Mouse (Mus musculus) heart, embryonic 11.5 days (tissue): ENCODE results near the gene Zbtb8a. TPM values are rescaled to one million over a fixed set of nuclear protein-coding genes. Genes with fewer than 3 reads are reported as not detected.
A peak's percentile ranks its signal among the peaks of the same experiment; 100 is the strongest.

Experiments used
- ATAC-seq: fragments of 200-750 bp; cut with Nextera tagmentation; replicated peaks from 2 replicates; pipeline ENCODE4 v1.8.0; 2017; ENCODE audit warnings: moderate library complexity; ENCODE audit not compliant: insufficient number of reproducible peaks, low FRiP score, low TSS enrichment
- H3K27ac ChIP-seq: fragments of 300-500 bp; sonication (generic); 2 replicates; pipeline ENCODE4 v1.5.1; 2014; ENCODE audit warnings: mild to moderate bottlenecking, low read depth, low read length
- H3K27me3 ChIP-seq: fragments of 300-500 bp; sonication (generic); 2 replicates; pipeline ENCODE4 v1.6.1; 2014; ENCODE audit warnings: mild to moderate bottlenecking, low read length, mixed read lengths; ENCODE audit not compliant: control insufficient read depth, insufficient read depth
- H3K36me3 ChIP-seq: fragments of 300-500 bp; sonication (generic); 2 replicates; pipeline ENCODE4 v1.6.1; 2014; ENCODE audit warnings: mild to moderate bottlenecking, low read length, moderate library complexity, mixed read lengths; ENCODE audit not compliant: control insufficient read depth, insufficient read depth
- H3K4me1 ChIP-seq: fragments of 300-500 bp; sonication (generic); 2 replicates; pipeline ENCODE4 v1.6.1; 2014; ENCODE audit warnings: low read length; ENCODE audit not compliant: control insufficient read depth, insufficient read depth
- H3K4me2 ChIP-seq: fragments of 300-500 bp; sonication (generic); 2 replicates; pipeline ENCODE4 v1.6.1; 2014; ENCODE audit warnings: mild to moderate bottlenecking, moderate library complexity
- H3K4me3 ChIP-seq: fragments of 300-500 bp; sonication (generic); 2 replicates; pipeline ENCODE4 v1.5.1; 2014; ENCODE audit warnings: low read depth, low read length
- H3K9ac ChIP-seq: fragments of 300-500 bp; sonication (generic); 2 replicates; pipeline ENCODE4 v1.6.1; 2014; ENCODE audit warnings: mild to moderate bottlenecking, low read depth, low read length, moderate library complexity
- H3K9me3 ChIP-seq: fragments of 300-500 bp; sonication (generic); replicated peaks from 2 replicates; pipeline ENCODE4 v1.6.1; 2016; ENCODE audit warnings: low read length; ENCODE audit not compliant: control insufficient read depth
- WGBS: fragments of 180-500 bp; shearing (Covaris S2); extraction: QIAGEN DNeasy Blood & Tissue Kit; methylation state at CpG from one replicate; pipeline ENCODE4 v1.1.7; 2014; ENCODE audit not compliant: insufficient replicate concordance; 5-methylcytosine and 5-hydroxymethylcytosine counted together
- polyA plus RNA-seq: library from polyadenylated mRNA; unstranded; fragments of >200 nt; fragmentation: Nextera tagmentation; extraction: Ambion mirVana; gene quantifications from 2 replicates; pipeline ENCODE4 v1.2.1, GENCODE M21; 2014

Gene Zbtb8a
- polyA plus RNA-seq, 1 experiment from 2014 or later, result 7.9 TPM

DNA sequence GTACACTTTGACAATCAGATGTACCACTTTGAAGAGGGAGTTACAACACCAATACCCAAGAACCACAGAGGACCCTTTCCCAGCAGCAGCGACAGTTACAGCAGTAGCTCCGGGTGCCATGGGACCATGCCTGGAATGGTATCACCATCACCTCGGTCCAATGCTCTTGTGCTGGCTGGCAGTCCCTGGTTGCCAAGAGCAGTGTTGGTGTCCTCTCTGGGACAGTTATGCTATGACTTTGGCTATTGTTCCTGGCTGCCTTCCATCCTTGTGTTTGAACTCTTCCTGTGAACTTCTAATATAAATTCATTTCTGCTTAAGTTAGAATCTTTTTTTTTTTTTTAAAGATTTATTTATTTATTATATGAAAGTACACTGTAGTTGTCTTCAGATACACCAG, 5.7 kb upstream of the Zbtb8a start:
- no peak for ATAC-seq
- Histone ChIP-seq H3K4me2 (no peak overlapping the region), H3K9ac (no peak overlapping the region), H3K27me3 (no peaks in the 10 kb centered on the region), H3K9me3 (no peaks in the 10 kb centered on the region), H3K4me1 (no peaks in the 10 kb centered on the region), H3K4me3 (no peak overlapping the region), H3K36me3 (no peaks in the 10 kb centered on the region), H3K27ac (no peak overlapping the region)
- WGBS, result 81% methylated on average over 3 of the region's 3 CpGs

DNA sequence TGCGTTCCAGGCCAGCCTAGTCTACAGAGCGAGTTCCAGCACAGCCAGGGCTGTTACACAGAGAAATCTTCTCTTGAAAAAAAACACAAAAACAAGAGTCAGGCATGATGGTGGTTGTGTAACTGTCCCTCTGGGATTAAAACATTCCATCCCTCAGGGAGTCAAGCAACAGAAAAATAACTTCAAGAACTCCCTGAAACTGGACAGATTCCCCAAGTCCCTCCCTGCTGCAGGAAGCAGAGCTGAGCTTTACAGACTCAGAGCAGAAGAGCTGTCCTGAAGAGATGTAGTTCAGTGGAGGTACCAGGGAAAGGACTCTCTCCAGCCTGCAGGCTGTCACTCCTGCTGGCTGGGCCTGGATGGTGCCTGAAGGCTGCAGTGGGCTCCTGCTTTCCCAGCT, 4.6 kb upstream of the Zbtb8a start:
- Histone ChIP-seq H3K27me3 (no peaks in the 10 kb centered on the region), H3K4me1 (no peaks in the 10 kb centered on the region), H3K36me3 (no peaks in the 10 kb centered on the region), H3K4me3 (no peak overlapping the region), H3K9ac (no peak overlapping the region), H3K9me3 (no peaks in the 10 kb centered on the region), H3K27ac (no peak overlapping the region), H3K4me2 (no peak overlapping the region)
- no peak for ATAC-seq
- WGBS, result 83% methylated on average over 2 of the region's 2 CpGs

DNA sequence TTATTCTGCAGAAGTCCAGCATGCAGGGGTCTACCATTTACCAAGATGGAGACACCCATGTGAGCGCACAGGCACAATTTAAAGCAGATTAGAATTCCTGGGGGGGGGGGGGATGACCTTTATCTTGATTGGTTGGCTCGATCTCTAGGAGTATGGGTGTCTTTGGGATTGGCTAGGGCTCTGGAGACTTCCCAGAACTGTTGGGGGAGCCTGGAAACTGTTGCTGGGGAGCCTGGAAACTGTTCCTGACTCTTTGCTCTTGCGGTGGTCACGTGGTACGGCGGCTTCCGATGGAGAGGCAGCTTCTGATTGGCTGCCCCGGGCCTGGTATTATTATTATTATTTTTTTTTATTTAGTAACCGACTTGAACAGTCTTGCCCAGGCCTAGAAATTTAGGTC, 4.1 kb upstream of the Zbtb8a start:
- Histone ChIP-seq H3K27ac (no peak overlapping the region), H3K36me3 (no peaks in the 10 kb centered on the region), H3K9me3 (no peaks in the 10 kb centered on the region), H3K9ac (no peak overlapping the region), H3K4me2 (no peak overlapping the region), H3K4me3 (no peak overlapping the region), H3K4me1 (no peaks in the 10 kb centered on the region), H3K27me3 (no peaks in the 10 kb centered on the region)
- no peak for ATAC-seq
- 84% methylated on average over 9 of the region's 9 CpGs for WGBS

DNA sequence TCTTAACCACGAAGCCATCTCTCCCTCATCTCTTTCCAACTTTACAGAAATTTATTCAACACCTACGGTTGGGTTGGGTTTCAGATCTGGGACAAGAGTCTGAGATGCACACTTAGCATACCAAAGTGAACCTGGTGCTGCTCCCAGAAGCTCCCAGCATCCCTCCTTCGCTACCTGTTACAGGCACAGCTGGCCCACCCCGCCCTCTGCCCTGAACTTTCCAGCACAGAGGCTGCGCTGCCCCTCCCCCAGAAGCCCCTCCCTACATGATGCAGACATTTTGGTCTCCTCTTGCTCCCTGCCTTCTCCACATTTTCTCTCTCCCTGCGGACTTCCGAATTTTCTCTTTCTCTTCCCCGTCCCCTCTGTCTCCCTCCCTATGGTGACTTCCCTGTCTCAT, 3.2 kb upstream of the Zbtb8a start:
- Histone ChIP-seq H3K4me1 (no peaks in the 10 kb centered on the region), H3K4me2 (no peak overlapping the region), H3K9ac (no peak overlapping the region), H3K27me3 (no peaks in the 10 kb centered on the region), H3K9me3 (no peaks in the 10 kb centered on the region), H3K4me3 (no peak overlapping the region), H3K27ac (no peak overlapping the region), H3K36me3 (no peaks in the 10 kb centered on the region)
- ATAC-seq, result no peak
- 68% methylated on average over 8 of the region's 8 CpGs for WGBS

DNA sequence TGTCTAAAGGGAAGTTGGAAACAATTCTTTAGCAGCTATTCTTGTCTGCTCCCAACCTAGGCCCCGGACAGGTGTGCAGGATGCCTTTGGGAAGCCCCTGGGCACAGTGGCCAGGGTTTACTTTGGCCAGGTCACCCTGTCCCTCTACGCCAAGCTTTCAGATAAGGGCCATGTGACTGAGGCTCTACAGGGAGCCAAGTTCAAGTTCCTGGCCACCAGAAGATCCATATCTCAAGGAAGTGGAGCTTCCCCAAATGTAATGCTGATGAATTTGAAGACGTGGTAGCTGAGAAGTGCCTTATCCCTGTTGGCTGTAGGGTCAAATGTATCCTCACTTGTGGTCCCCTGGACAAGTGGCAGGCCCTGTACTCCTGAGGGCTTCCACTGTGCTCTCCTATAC, 1.9 kb upstream of the Zbtb8a start:
- Histone ChIP-seq H3K4me1 (no peaks in the 10 kb centered on the region), H3K27me3 (no peaks in the 10 kb centered on the region)
- WGBS, result 73% methylated on average over 3 of the region's 3 CpGs

DNA sequence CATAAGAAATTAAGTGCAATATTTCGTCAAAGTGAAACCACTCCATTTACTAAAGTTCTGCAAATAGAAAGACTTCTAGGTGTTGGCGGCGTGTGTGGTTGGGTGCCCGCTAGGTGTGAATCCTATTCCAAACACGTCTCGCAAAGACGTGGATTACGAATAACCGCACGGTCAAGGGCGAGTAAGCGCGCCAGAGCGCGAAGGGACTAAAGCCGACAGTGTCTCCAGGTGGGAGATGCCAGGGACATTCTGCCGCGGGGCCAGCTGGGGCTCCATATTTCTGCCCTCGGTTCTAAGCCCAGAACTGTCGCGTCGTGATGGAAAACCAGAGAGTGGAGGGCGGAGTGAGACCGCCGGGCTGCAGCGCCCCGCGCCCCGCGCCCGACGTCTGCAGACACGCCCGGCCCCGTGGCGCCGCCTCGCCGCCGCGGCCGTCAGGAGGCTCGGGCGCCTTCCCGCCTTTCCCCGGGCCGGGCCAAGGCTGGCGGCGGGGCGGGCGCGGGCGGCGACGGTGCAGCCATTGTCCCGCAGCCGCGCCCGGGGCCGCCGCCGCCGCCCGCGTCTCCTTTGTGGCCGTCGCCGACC, 863 bp downstream of the Zbtb8a start:
- peak; percentile 57; the same call in 1 of the 2 replicates for ATAC-seq
- WGBS, result under 1% methylated on average over 57 of the region's 68 CpGs
- no peaks in the 10 kb centered on the region for H3K4me1 ChIP-seq

More for the DNA sequence above, 1.9 kb upstream of the Zbtb8a start:
- H3K4me3 ChIP-seq, result no peak overlapping the region
- no peaks in the 10 kb centered on the region for H3K9me3 ChIP-seq
- no peak overlapping the region for H3K4me2 ChIP-seq
- H3K36me3 ChIP-seq, result no peaks in the 10 kb centered on the region
- H3K27ac ChIP-seq, result no peak overlapping the region
- no peak overlapping the region for H3K9ac ChIP-seq
- ATAC-seq, result no peak

DNA sequence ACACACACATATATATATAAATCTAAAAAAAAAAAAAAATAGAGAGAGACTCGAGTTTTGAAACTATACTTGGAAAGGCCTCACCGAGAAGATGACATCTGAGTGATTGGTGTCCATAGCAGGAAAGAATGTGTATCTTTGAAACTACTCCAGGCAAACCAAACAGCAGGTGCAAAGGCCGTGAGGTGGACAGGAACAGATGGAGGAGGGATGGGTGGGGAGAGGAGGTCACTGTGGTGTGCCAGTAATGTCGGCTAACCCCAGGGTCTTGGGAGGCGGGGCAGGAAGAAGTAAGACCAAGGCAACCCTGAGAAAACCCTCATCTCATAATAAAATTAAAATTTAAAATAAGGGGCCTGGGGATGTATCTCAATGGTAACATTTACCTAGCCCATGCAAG, 2.1 kb downstream of the Zbtb8a start:
- ATAC-seq, result no peak
- Histone ChIP-seq H3K9me3 (no peaks in the 10 kb centered on the region), H3K4me1 (no peaks in the 10 kb centered on the region), H3K9ac (no peak overlapping the region), H3K4me3 (no peak overlapping the region), H3K4me2 (no peak overlapping the region), H3K27ac (no peak overlapping the region), H3K36me3 (no peaks in the 10 kb centered on the region), H3K27me3 (no peaks in the 10 kb centered on the region)
- WGBS, result 76% methylated on average over 5 of the region's 5 CpGs

More for the DNA sequence above, 863 bp downstream of the Zbtb8a start:
- Histone ChIP-seq H3K27ac (peak overlapping the region; percentile 68), H3K4me3 (peak overlapping the region; percentile 81), H3K9me3 (no peaks in the 10 kb centered on the region), H3K27me3 (no peaks in the 10 kb centered on the region), H3K9ac (peak overlapping the region; percentile 90), H3K36me3 (no peaks in the 10 kb centered on the region), H3K4me2 (peak overlapping the region; percentile 73)

DNA sequence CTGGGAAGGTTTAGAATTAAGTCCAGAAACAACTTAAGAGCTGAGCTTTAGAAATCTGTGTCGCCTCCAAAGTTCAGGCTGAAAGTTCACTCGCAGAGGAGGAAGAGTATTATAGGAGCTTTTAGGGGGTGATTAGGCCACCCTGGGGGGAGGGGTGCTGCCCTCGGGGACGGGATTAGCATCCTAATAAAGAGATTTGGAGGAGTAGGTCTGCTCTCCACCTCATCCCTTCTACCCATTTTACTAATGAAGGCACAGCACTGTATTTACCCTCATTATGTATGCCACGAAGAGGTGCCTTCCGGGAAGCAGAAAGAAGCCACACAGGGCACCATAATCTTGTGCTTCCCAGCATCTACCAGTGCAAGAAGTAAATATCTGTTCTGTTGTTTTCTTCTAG, 2.9 kb downstream of the Zbtb8a start:
- Histone ChIP-seq H3K4me1 (no peaks in the 10 kb centered on the region), H3K36me3 (no peaks in the 10 kb centered on the region), H3K27me3 (no peaks in the 10 kb centered on the region), H3K9me3 (no peaks in the 10 kb centered on the region), H3K9ac (no peak overlapping the region), H3K27ac (no peak overlapping the region), H3K4me2 (no peak overlapping the region), H3K4me3 (no peak overlapping the region)
- WGBS, result 37% methylated on average over 6 of the region's 6 CpGs
- no peak for ATAC-seq

DNA sequence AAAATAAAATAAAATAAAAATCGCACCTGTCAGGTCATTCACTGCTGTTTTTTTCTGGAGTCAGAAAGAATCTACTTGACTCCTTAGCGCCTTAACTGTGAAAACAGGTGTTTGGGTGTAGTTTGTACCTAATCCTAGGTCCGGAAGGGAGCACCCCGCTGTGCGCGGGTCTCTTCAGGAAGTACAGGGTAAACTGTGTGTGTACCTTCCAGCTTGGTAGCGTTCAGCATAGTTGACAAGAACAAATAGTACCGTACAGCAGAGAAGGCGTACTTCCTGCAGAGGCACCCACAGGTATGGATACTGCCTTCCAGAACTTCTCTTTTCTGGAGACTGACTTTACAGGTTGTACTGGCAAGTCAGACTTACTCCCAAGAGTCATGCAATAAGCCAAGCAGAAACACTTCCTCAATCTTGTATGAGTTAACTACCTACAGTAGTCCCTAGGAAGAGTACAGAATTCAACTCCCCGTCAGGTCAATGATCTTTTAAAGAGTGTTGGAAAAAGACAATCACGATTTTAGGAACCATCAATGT, 3.6 kb downstream of the Zbtb8a start:
- Histone ChIP-seq H3K4me3 (no peak overlapping the region), H3K9ac (no peak overlapping the region), H3K4me1 (no peaks in the 10 kb centered on the region), H3K27ac (no peak overlapping the region), H3K36me3 (no peaks in the 10 kb centered on the region), H3K27me3 (no peaks in the 10 kb centered on the region), H3K4me2 (no peak overlapping the region), H3K9me3 (no peaks in the 10 kb centered on the region)
- WGBS, result 49% methylated on average over 11 of the region's 11 CpGs
- ATAC-seq, result no peak
